Mouse (Mus musculus) stomach, embryonic 16.5 days (tissue): ENCODE results near the gene Rxra. TPM values are rescaled to one million over a fixed set of nuclear protein-coding genes. Genes with fewer than 3 reads are reported as not detected.

Source experiments
- ATAC-seq: fragments of 200-750 bp; cut with Nextera tagmentation; 2 replicates; pipeline ENCODE4 v1.8.0; 2017; ENCODE audit warnings: moderate number of reproducible peaks, moderate TSS enrichment; ENCODE audit not compliant: insufficient read depth, low FRiP score
- H3K27ac ChIP-seq: fragments of 300-500 bp; sonication (generic); 2 replicates; pipeline ENCODE4 v1.5.1; 2014; ENCODE audit warnings: low read length
- H3K27me3 ChIP-seq: fragments of 300-500 bp; sonication (generic); 2 replicates; pipeline ENCODE4 v1.6.1; 2014; ENCODE audit warnings: low read length, control low read depth, mixed read lengths; ENCODE audit not compliant: control insufficient read depth, insufficient read depth
- H3K36me3 ChIP-seq: fragments of 300-500 bp; sonication (generic); 2 replicates; pipeline ENCODE4 v1.6.1; 2014; ENCODE audit warnings: low read length; ENCODE audit not compliant: control insufficient read depth, insufficient read depth
- H3K4me1 ChIP-seq: fragments of 300-500 bp; sonication (generic); 2 replicates; pipeline ENCODE4 v1.6.1; 2014; ENCODE audit warnings: low read length, control low read depth, mixed read lengths; ENCODE audit not compliant: control insufficient read depth, insufficient read depth
- H3K4me2 ChIP-seq: fragments of 300-500 bp; sonication (generic); 2 replicates; pipeline ENCODE4 v1.6.1; 2014; ENCODE audit warnings: low read depth, low read length, mixed read lengths
- H3K4me3 ChIP-seq: fragments of 300-500 bp; sonication (generic); replicated peaks from 2 replicates; pipeline ENCODE4 v1.5.1; 2014; ENCODE audit warnings: mild to moderate bottlenecking, low read length
- H3K9ac ChIP-seq: fragments of 300-500 bp; sonication (generic); 2 replicates; pipeline ENCODE4 v1.6.1; 2014; ENCODE audit warnings: low read length
- H3K9me3 ChIP-seq: fragments of 300-500 bp; sonication (generic); replicated peaks from 2 replicates; pipeline ENCODE4 v1.6.1; 2016; ENCODE audit warnings: low read length, control low read depth; ENCODE audit not compliant: control insufficient read depth
- WGBS: fragments of 180-500 bp; shearing (Covaris S2); extraction: QIAGEN DNeasy Blood & Tissue Kit; methylation state at CpG from one replicate; pipeline ENCODE4 v1.1.7; 2014; 5-methylcytosine and 5-hydroxymethylcytosine counted together
- polyA plus RNA-seq: library from polyadenylated mRNA; unstranded; fragments of >200 nt; fragmentation: Nextera tagmentation; extraction: Ambion mirVana; gene quantifications from 2 replicates; pipeline ENCODE4 v1.2.1, GENCODE M21; 2015

Gene Rxra
- polyA plus RNA-seq, 1 experiment from 2014 or later = 11.9 TPM

GRCm38 (mm10) chr2:27769701-27770100, 93.5 kb downstream of the Rxra start:
- H3K9ac ChIP-seq = no peak overlapping the region
- peaks cover 22% of the 10 kb centered on the region for H3K4me1 ChIP-seq
- no peak overlapping the region for H3K27ac ChIP-seq
- no peaks in the 10 kb centered on the region for H3K27me3 ChIP-seq
- 20% methylated on average over 5 of the region's 5 CpGs for WGBS
- H3K4me3 ChIP-seq = no peak overlapping the region
- no peaks in the 10 kb centered on the region for H3K9me3 ChIP-seq
- no peak for ATAC-seq
- no peak overlapping the region for H3K4me2 ChIP-seq
- H3K36me3 ChIP-seq = no peaks in the 10 kb centered on the region

GRCm38 (mm10) chr2:27770205-27770604, 94.0 kb downstream of the Rxra start:
- no peak overlapping the region for H3K4me3 ChIP-seq
- ATAC-seq = no peak
- no peak overlapping the region for H3K4me2 ChIP-seq
- no peak overlapping the region for H3K9ac ChIP-seq
- no peaks in the 10 kb centered on the region for H3K36me3 ChIP-seq
- WGBS = 5% methylated on average over 4 of the region's 4 CpGs
- H3K27me3 ChIP-seq = no peaks in the 10 kb centered on the region
- H3K27ac ChIP-seq = no peak overlapping the region
- peaks cover 25% of the 10 kb centered on the region for H3K4me1 ChIP-seq
- no peaks in the 10 kb centered on the region for H3K9me3 ChIP-seq

GRCm38 (mm10) chr2:27771936-27772335, 95.7 kb downstream of the Rxra start:
- Histone ChIP-seq H3K27me3 (no peaks in the 10 kb centered on the region), H3K4me2 (no peak overlapping the region), H3K4me3 (no peak overlapping the region), H3K4me1 (peaks cover 29% of the 10 kb centered on the region), H3K36me3 (no peaks in the 10 kb centered on the region), H3K27ac (peak overlapping the region; percentile 71), H3K9ac (peak overlapping the region; percentile 32; the same call in 1 of the 2 replicates), H3K9me3 (no peaks in the 10 kb centered on the region)
- ATAC-seq = peak; percentile 42
- WGBS = 14% methylated on average over 7 of the region's 7 CpGs

- Histone ChIP-seq H3K36me3 (no peaks in the 10 kb centered on the region), H3K9me3 (no peaks in the 10 kb centered on the region), H3K27ac (peak overlapping the region; percentile 90), H3K27me3 (no peaks in the 10 kb centered on the region), H3K9ac (no peak overlapping the region), H3K4me3 (no peak overlapping the region), H3K4me1 (peaks cover 29% of the 10 kb centered on the region), H3K4me2 (no peak overlapping the region)
- 57% methylated on average over 7 of the region's 7 CpGs for WGBS
- ATAC-seq = no peak
Observed at GRCm38 (mm10) chr2:27772841-27773388, 96.7 kb downstream of the Rxra start.

- no peaks in the 10 kb centered on the region for H3K36me3 ChIP-seq
- H3K9me3 ChIP-seq = no peaks in the 10 kb centered on the region
- peak overlapping the region; percentile 51 for H3K9ac ChIP-seq
- H3K27ac ChIP-seq = peak overlapping the region; percentile 90
- peak; percentile 59 for ATAC-seq
- no peaks in the 10 kb centered on the region for H3K27me3 ChIP-seq
- WGBS = 35% methylated on average over 24 of the region's 24 CpGs
- H3K4me1 ChIP-seq = peaks cover 30% of the 10 kb centered on the region
- no peak overlapping the region for H3K4me2 ChIP-seq
- no peak overlapping the region for H3K4me3 ChIP-seq
Observed at GRCm38 (mm10) chr2:27773980-27774730, 97.9 kb downstream of the Rxra start.

GRCm38 (mm10) chr2:27775006-27775405, 98.8 kb downstream of the Rxra start:
- Histone ChIP-seq H3K4me2 (no peak overlapping the region), H3K4me3 (no peak overlapping the region), H3K9me3 (no peaks in the 10 kb centered on the region), H3K27me3 (no peaks in the 10 kb centered on the region), H3K27ac (peak overlapping the region; percentile 90), H3K4me1 (peaks cover 33% of the 10 kb centered on the region), H3K9ac (peak overlapping the region; percentile 19; the same call in 1 of the 2 replicates), H3K36me3 (no peaks in the 10 kb centered on the region)
- ATAC-seq = no peak
- WGBS = 86% methylated on average over 10 of the region's 10 CpGs

GRCm38 (mm10) chr2:27775625-27776024, 99.4 kb downstream of the Rxra start:
- H3K27me3 ChIP-seq = no peaks in the 10 kb centered on the region
- no peak overlapping the region for H3K4me3 ChIP-seq
- peak overlapping the region; percentile 90 for H3K27ac ChIP-seq
- ATAC-seq = no peak
- H3K4me2 ChIP-seq = no peak overlapping the region
- WGBS = 30% methylated on average over 5 of the region's 5 CpGs
- H3K4me1 ChIP-seq = peaks cover 33% of the 10 kb centered on the region
- H3K9ac ChIP-seq = peak overlapping the region; percentile 16
- H3K36me3 ChIP-seq = no peaks in the 10 kb centered on the region
- no peaks in the 10 kb centered on the region for H3K9me3 ChIP-seq

- peaks cover 26% of the 10 kb centered on the region for H3K4me1 ChIP-seq
Observed at GRCm38 (mm10) chr2:27777756-27778155, 101.5 kb downstream of the Rxra start.

GRCm38 (mm10) chr2:27778289-27778688, 102.0 kb downstream of the Rxra start:
- H3K9me3 ChIP-seq = no peaks in the 10 kb centered on the region
- WGBS = 46% methylated on average over 6 of the region's 6 CpGs
- H3K4me2 ChIP-seq = no peak overlapping the region
- no peak overlapping the region for H3K27ac ChIP-seq
- no peak overlapping the region for H3K9ac ChIP-seq
- H3K36me3 ChIP-seq = no peaks in the 10 kb centered on the region
- H3K27me3 ChIP-seq = no peaks in the 10 kb centered on the region
- no peak for ATAC-seq
- peaks cover 22% of the 10 kb centered on the region; the same call in 1 of the 2 replicates for H3K4me1 ChIP-seq
- H3K4me3 ChIP-seq = no peak overlapping the region

More at GRCm38 (mm10) chr2:27777756-27778155, 101.5 kb downstream of the Rxra start:
- Histone ChIP-seq H3K4me2 (no peak overlapping the region), H3K9me3 (no peaks in the 10 kb centered on the region), H3K36me3 (no peaks in the 10 kb centered on the region), H3K27me3 (no peaks in the 10 kb centered on the region), H3K9ac (no peak overlapping the region), H3K27ac (no peak overlapping the region), H3K4me3 (no peak overlapping the region)
- 51% methylated on average over 2 of the region's 2 CpGs for WGBS
- ATAC-seq = no peak
